Mouse (Mus musculus): ENCODE measurements around the gene Plxdc1. TPM values are rescaled to one million over a fixed set of nuclear protein-coding genes. Genes with fewer than 3 reads are reported as not detected.
A peak's percentile ranks its signal among the peaks of the same experiment; 100 is the strongest.

The Plxdc1 gene
- total RNA-seq, 1 experiment from 2014 or later, result 5.5 TPM

DNA sequence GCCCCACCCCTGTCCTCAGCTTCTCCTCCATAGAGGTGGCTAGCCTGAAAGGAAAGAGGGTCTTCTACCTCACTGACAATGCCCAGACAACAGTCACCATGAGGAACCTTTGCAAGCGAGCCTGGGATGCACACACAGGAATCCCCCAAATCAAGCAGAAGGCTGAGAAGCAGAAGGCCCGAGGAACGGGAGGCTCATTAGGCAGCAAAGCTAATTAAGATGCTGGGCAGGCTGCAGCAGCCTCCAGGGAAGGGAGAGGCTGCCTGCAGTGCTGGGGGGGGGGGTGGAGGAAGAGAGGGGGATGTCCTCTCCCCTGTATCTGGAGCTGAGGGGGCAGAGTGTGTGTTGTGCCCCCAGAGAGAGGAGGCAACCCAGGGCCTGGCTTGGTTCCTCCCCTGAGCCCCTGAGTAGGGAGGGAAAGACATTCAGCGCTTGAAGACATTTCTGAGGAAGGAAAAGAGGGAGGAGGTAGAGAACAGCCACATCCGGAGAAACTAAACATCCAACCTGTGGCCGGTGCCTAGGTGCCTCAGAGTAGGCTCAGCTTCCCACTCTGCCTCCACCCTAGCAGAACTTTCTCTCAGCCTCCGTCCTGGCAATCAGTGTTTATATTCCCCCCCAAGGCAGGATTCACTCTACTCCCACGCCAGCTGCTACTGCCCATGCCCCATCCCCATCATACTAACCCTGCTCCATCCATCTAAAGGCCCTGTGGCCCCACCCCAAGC is 33.8 kb upstream of the Plxdc1 start:
- peak; percentile 21 to 30; a peak in 2 of 4 replicates for ATAC-seq (replicated peaks in 1 of 2; ENCODE audit: insufficient read depth in 1 of 2, low FRiP score in 2 of 2, low TSS enrichment in 1 of 2, low read depth in 1 of 2, poor library complexity in 2 of 2, severe bottlenecking in 2 of 2)

GRCm38 (mm10) chr11:98018858-98019641 is 32.8 kb upstream of the Plxdc1 start:
- peak; percentile 35 to 50; a peak in 2 of 4 replicates for ATAC-seq (replicated peaks in 1 of 2; ENCODE audit: insufficient read depth in 1 of 2, low FRiP score in 2 of 2, low TSS enrichment in 1 of 2, low read depth in 1 of 2, poor library complexity in 2 of 2, severe bottlenecking in 2 of 2)

GRCm38 (mm10) chr11:98018222-98018621 is 32.0 kb upstream of the Plxdc1 start:
- ATAC-seq (replicated peaks in 1 of 2; ENCODE audit: insufficient read depth in 1 of 2, low FRiP score in 2 of 2, low TSS enrichment in 1 of 2, low read depth in 1 of 2, poor library complexity in 2 of 2, severe bottlenecking in 2 of 2), result no peak

DNA sequence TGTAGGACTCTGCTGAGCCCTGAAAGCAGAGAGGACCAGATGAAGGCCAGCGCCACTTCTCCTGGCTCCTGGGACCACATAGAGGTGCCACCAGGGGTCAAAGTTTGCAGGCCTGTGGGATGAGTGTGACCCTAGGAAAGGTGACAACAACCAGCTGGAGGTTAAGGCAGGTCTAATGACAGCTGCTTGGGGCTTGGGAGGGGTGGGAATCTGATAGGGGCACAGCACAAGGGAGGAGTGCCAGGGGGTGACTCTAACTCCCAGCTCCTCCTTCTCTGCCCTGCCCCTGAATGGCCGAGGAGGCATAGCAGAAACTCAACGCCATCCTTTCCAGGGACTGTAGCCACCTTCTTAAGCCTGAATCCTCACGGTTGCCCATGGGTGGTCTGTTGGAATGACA is 30.6 kb upstream of the Plxdc1 start:
- ATAC-seq (replicated peaks in 1 of 2; ENCODE audit: insufficient read depth in 1 of 2, low FRiP score in 2 of 2, low TSS enrichment in 1 of 2, low read depth in 1 of 2, poor library complexity in 2 of 2, severe bottlenecking in 2 of 2), result no peak

DNA sequence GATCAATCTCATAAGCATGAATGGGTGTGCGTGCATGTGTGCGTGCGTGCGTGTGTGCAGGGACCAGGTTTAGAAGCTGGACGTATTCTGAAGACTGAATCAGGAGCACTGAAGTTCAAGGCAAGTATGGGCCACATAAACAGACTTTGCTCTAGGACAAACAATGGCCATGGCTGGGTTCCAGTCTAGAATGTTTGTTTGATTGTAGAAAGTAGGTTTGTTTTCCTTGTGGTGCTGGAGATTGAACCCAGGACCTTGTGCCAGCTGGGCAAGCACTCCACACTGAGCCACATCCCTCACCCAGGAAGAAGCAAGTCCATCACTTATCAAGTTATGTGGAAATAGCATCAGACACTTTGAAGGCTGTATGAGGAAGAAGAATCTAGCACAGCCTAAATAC is 29.9 kb upstream of the Plxdc1 start:
- ATAC-seq (replicated peaks in 1 of 2; ENCODE audit: insufficient read depth in 1 of 2, low FRiP score in 2 of 2, low TSS enrichment in 1 of 2, low read depth in 1 of 2, poor library complexity in 2 of 2, severe bottlenecking in 2 of 2), result no peak

DNA sequence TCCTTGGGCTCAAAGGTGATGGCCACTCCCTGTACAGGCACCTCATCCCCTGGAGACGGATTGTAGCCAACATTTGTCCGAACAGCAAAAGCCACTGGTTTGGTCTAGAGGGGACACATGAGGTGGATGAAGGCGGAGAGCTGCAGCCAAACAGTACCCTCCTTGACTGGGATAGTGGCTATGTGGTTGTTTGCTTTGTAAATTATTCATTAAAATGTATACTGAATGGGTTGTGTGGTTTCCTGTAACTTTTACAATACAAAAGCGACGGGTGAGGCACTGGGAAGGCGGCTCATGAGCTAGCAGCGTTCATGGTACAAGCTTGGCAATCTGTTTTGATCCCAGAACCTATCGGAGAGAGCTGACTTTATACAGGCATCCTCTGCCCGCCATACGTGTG is 26.6 kb upstream of the Plxdc1 start:
- ATAC-seq (replicated peaks in 1 of 2; ENCODE audit: insufficient read depth in 1 of 2, low FRiP score in 2 of 2, low TSS enrichment in 1 of 2, low read depth in 1 of 2, poor library complexity in 2 of 2, severe bottlenecking in 2 of 2), result no peak

DNA sequence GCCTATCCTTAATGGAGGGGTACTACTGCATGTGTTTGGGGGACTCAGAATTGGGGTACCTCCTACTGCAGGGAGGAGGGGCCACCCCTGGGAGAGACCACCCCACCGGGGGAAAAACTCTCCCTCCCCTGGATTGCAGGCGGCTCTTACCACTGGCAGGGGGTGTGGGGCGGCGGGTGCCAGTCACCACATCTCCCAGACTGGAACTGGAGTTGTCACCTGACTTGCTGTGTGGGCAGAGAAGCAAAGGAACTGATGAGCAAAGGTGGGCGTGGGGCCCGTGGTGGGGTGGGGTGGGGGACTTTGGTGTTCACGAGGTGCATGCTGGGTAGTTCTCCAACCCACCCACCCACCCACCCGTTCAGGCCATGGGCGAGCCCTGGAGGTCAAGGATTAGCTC is 25.5 kb upstream of the Plxdc1 start:
- no peak for ATAC-seq (replicated peaks in 1 of 2; ENCODE audit: insufficient read depth in 1 of 2, low FRiP score in 2 of 2, low TSS enrichment in 1 of 2, low read depth in 1 of 2, poor library complexity in 2 of 2, severe bottlenecking in 2 of 2)

DNA sequence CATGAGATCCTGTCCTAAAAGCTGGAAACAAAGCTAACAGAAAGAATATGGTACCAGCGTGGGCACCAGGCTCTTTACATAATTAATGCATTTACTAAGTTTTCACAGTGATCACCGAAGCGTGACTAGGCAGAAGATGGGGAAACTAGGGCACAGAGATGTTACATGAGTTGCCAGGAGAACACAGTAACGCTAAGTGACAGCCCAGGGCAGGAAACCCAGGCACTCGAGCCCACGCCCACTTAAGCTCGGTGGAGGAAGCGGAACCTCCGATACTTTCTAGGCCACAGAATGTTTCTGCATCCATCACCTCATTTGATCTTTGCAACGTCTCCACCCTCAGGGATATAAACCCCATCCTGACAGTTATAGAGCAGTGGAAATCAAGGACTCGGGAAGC is 21.8 kb upstream of the Plxdc1 start:
- ATAC-seq (replicated peaks in 1 of 2; ENCODE audit: insufficient read depth in 1 of 2, low FRiP score in 2 of 2, low TSS enrichment in 1 of 2, low read depth in 1 of 2, poor library complexity in 2 of 2, severe bottlenecking in 2 of 2), result peak; percentile 50 to 65

GRCm38 (mm10) chr11:98005686-98006085 is 19.4 kb upstream of the Plxdc1 start:
- no peak for ATAC-seq (replicated peaks in 1 of 2; ENCODE audit: insufficient read depth in 1 of 2, low FRiP score in 2 of 2, low TSS enrichment in 1 of 2, low read depth in 1 of 2, poor library complexity in 2 of 2, severe bottlenecking in 2 of 2)

DNA sequence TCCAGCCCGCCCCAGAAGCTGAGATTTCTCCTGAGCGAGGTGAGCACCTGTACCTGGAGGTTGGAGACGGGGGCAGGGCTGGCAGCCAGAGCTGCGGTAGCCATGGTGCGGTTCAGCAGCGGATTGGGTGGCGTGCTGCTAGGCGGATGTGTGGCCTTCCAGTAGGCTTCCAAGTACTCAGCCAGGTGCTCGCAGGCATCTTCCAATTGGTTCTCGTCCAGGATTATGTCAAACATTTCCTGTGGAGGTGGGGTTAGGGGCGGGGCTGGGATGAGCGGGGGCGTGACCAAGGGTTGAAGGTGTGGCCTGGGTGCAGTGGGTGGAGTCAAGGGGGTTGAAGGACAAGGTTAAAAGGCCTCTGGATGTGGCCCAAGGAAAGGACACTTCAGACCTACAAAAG is 18.8 kb upstream of the Plxdc1 start:
- ATAC-seq (replicated peaks in 1 of 2; ENCODE audit: insufficient read depth in 1 of 2, low FRiP score in 2 of 2, low TSS enrichment in 1 of 2, low read depth in 1 of 2, poor library complexity in 2 of 2, severe bottlenecking in 2 of 2), result no peak

GRCm38 (mm10) chr11:98004161-98004560 is 17.9 kb upstream of the Plxdc1 start:
- ATAC-seq (replicated peaks in 1 of 2; ENCODE audit: insufficient read depth in 1 of 2, low FRiP score in 2 of 2, low TSS enrichment in 1 of 2, low read depth in 1 of 2, poor library complexity in 2 of 2, severe bottlenecking in 2 of 2), result no peak

DNA sequence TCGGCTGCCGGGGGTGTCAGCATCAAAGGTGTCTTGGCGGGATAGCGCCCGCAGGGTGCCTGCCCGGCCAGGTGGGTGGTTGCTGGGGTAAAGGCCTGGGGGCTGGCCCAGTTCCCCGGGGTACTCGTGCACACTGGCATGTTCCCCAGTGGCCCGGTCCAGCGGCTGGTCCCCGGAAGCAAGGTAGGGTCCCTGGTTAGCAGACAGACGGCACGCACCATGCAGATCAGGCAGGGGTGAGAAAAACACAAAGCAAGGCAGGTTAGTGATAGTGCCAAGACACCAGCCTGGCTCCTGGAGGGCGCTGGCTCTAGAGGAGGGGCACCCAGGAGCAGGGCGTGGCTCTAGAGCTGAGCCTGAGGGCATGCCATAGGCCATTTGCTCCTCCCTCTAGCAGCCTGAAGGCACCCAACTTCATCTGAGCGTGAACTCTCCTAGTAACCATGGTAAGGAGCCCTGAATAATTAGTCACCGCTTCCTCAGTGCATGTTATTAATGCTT is 17.0 kb upstream of the Plxdc1 start:
- ATAC-seq (replicated peaks in 1 of 2; ENCODE audit: insufficient read depth in 1 of 2, low FRiP score in 2 of 2, low TSS enrichment in 1 of 2, low read depth in 1 of 2, poor library complexity in 2 of 2, severe bottlenecking in 2 of 2), result no peak

GRCm38 (mm10) chr11:98002627-98003026 is 16.4 kb upstream of the Plxdc1 start:
- peak; percentile 32 to 39; a peak in 2 of 4 replicates for ATAC-seq (replicated peaks in 1 of 2; ENCODE audit: insufficient read depth in 1 of 2, low FRiP score in 2 of 2, low TSS enrichment in 1 of 2, low read depth in 1 of 2, poor library complexity in 2 of 2, severe bottlenecking in 2 of 2)

GRCm38 (mm10) chr11:98001986-98002385 is 15.7 kb upstream of the Plxdc1 start:
- no peak for ATAC-seq (replicated peaks in 1 of 2; ENCODE audit: insufficient read depth in 1 of 2, low FRiP score in 2 of 2, low TSS enrichment in 1 of 2, low read depth in 1 of 2, poor library complexity in 2 of 2, severe bottlenecking in 2 of 2)

DNA sequence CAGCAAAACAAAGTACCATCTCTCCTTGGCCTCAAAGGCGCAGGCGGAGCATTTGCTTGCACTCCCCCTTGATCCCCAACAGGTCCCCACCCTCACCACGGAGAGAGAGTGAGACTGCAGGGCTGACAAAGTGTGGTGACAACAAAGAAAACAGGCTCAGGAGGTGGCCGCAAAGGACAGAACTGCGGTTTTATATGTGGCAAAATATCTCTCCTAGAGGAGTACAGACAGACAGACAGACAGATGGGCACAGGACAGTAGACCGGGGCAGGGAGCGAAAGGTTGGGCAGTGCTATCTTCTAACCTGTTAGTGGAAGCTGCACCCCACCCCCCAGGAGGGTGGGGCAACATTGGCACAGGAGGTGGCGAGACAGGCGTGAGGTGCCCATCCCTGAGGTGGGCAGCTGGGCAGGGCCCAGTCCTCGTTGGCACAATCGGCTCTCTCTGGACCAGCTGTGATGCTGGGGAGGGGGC is 15.1 kb upstream of the Plxdc1 start:
- no peak for ATAC-seq (replicated peaks in 1 of 2; ENCODE audit: insufficient read depth in 1 of 2, low FRiP score in 2 of 2, low TSS enrichment in 1 of 2, low read depth in 1 of 2, poor library complexity in 2 of 2, severe bottlenecking in 2 of 2)

DNA sequence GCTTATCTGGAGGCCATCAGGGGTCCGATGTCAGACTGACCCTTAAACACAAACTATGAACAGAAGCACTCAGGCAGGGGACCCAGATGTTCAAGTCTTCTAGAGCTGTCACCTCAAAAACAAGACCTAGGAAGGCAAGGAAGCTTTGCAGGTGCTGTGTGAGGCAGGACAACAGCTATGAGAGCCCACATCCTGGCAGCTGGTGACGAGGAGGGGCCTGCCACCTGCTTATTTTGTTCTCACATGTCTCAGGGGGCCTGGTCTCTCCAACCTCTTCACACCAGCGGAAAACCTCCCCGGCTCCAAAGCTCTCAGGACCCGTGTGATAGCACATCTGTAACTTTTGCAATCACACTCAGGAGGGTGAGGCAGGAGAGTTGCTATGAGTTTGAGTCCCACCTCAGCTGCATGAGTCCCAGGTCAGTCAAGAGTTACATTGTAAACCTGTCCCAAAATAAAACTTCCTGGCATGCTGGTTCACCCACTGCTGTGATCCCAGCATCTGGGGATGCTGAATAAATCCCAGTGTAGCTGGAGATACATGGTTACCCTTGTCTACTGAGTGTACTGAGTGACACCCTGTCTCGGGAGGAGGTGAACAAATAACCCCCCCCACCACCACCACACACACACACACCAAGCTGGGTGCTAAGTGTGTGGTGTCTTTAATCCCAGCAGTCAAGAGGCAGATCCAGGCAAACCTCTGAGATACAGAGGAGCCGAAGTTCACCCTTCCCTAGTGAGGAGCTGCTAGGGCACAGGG is 14.3 kb upstream of the Plxdc1 start:
- ATAC-seq (replicated peaks in 1 of 2; ENCODE audit: insufficient read depth in 1 of 2, low FRiP score in 2 of 2, low TSS enrichment in 1 of 2, low read depth in 1 of 2, poor library complexity in 2 of 2, severe bottlenecking in 2 of 2), result no peak

DNA sequence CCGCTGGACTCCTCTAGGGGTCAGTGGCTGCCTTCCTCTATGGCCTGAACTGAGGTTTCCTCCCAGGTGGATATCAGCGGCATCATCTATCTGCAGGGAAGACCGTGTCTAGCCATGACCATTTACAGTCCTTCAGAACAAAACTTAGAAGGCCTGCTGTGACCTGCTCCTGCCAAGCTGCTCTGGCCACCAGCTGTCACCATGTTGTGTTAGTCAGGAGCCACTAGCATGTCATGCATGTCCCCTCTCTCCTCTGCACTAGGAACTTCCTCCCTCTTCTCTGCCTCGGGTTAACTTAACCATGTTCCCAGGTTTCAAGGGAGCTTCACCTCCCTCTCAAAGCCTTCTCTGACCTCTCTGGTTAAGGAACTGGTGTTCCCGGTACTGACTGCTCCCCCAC is 13.5 kb upstream of the Plxdc1 start:
- ATAC-seq (replicated peaks in 1 of 2; ENCODE audit: insufficient read depth in 1 of 2, low FRiP score in 2 of 2, low TSS enrichment in 1 of 2, low read depth in 1 of 2, poor library complexity in 2 of 2, severe bottlenecking in 2 of 2), result no peak
